ENCODE assay signal across 14 mouse cellular contexts in the genomic region with DNA sequence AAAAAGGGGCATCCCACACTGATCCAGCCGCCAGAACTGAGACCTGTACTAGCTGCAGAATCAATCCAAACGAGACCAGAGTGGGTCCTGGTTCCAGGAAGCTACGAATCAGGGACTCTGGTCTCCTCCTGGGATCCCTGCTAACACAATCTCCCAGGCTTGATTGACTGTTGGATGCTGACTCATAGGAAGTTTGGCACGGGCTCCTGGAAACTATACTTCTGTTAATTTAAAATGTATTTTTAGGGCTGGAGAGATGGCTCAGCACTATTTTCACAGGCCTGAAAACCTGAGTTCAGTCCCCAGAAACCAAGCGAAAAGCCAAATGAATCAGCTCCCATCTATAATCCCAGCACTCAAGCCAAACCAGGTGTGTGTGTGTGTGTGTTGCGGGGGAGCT.
DNase-seq lines count a peak whose midpoint lies in the region; ATAC-seq lines count a peak whose summit lies in the region.
"Had no signal": no experiment of that assay in that cellular context is flagged by ENCODE, and none has a peak within 500 bp of the region (broad histone marks: within the 10 kb centered on the region; RNA-seq: fewer than 3 reads in every experiment).

No protein-coding gene starts in this region.

- no peak for DNase-seq in frontal cortex, postnatal 14 days (ENCODE audit: low spot score in 2 of 2)
- peak; percentile 48 for DNase-seq in 3134 (ENCODE audit: extremely low read depth, insufficient read length, low spot score)
- DNase-seq in adrenal gland, postnatal 25 days: peak; percentile 34
- peak; percentile 16 to 22 for DNase-seq in layer of hippocampus, postnatal 36 days
- DNase-seq in urinary bladder, postnatal 25 days (ENCODE audit: low spot score): no peak
- DNase-seq: spleen, adult 18-20 months had no signal

- H3K27me3 ChIP-seq in kidney, embryonic 15.5 days: no peaks in the 10 kb centered on the region
- H3K27me3 ChIP-seq in forebrain, embryonic 12.5 days: peaks cover 20% of the 10 kb centered on the region
- H3K27me3 ChIP-seq: hindbrain, embryonic 13.5 days; limb, embryonic 13.5 days; midbrain, embryonic 15.5 days; neural tube, embryonic 15.5 days had no signal

- ATAC-seq in frontal cortex, adult (ENCODE audit: low TSS enrichment): peak; percentile 85
- ATAC-seq in kidney, embryonic 15.5 days (replicated peaks; ENCODE audit: low FRiP score): no peak
- no peak for ATAC-seq in forebrain, embryonic 12.5 days (ENCODE audit: low FRiP score)
- ATAC-seq: midbrain, embryonic 15.5 days had no signal

- peaks cover 13% of the 10 kb centered on the region for H3K4me1 ChIP-seq in kidney, embryonic 15.5 days
- peaks cover 16% of the 10 kb centered on the region for H3K4me1 ChIP-seq in forebrain, embryonic 12.5 days

- H3K9me3 ChIP-seq in kidney, embryonic 15.5 days (replicated peaks): no peaks in the 10 kb centered on the region
- no peaks in the 10 kb centered on the region for H3K9me3 ChIP-seq in forebrain, embryonic 12.5 days
- H3K9me3 ChIP-seq: hindbrain, embryonic 13.5 days; limb, embryonic 13.5 days; midbrain, embryonic 15.5 days; neural tube, embryonic 15.5 days had no signal

- H3K9ac ChIP-seq in kidney, embryonic 15.5 days: no peak overlapping the region
- H3K9ac ChIP-seq in forebrain, embryonic 12.5 days: no peak overlapping the region
- H3K9ac ChIP-seq: hindbrain, embryonic 13.5 days; limb, embryonic 13.5 days; midbrain, embryonic 15.5 days; neural tube, embryonic 15.5 days had no signal

- no peak overlapping the region for H3K27ac ChIP-seq in kidney, embryonic 15.5 days
- H3K27ac ChIP-seq in forebrain, embryonic 12.5 days: no peak overlapping the region
- H3K27ac ChIP-seq: kidney, postnatal 0 days; limb, embryonic 13.5 days; midbrain, embryonic 15.5 days; neural tube, embryonic 15.5 days had no signal

- WGBS in kidney, embryonic 15.5 days: 72% methylated on average over 6 of the region's 6 CpGs
- WGBS in forebrain, embryonic 12.5 days: 83% methylated on average over 6 of the region's 6 CpGs

- no peak overlapping the region for H3K4me3 ChIP-seq in kidney, embryonic 15.5 days (replicated peaks)
- no peak overlapping the region for H3K4me3 ChIP-seq in forebrain, embryonic 12.5 days (replicated peaks)
- H3K4me3 ChIP-seq: hindbrain, embryonic 13.5 days; limb, embryonic 13.5 days; midbrain, embryonic 15.5 days; neural tube, embryonic 15.5 days had no signal

- no peaks in the 10 kb centered on the region for H3K36me3 ChIP-seq in kidney, embryonic 15.5 days
- H3K36me3 ChIP-seq in forebrain, embryonic 12.5 days (replicated peaks): no peaks in the 10 kb centered on the region
- H3K36me3 ChIP-seq: hindbrain, embryonic 13.5 days; limb, embryonic 13.5 days; midbrain, embryonic 15.5 days; neural tube, embryonic 15.5 days had no signal

- H3K4me2 ChIP-seq in kidney, embryonic 15.5 days: no peak overlapping the region
- no peak overlapping the region for H3K4me2 ChIP-seq in forebrain, embryonic 12.5 days
- H3K4me2 ChIP-seq: hindbrain, embryonic 13.5 days; limb, embryonic 13.5 days; midbrain, embryonic 15.5 days; neural tube, embryonic 15.5 days had no signal

Comparison
In these comparisons a context has a peak if more than half of its experiments do, and no peak if none do; other contexts are left out.
1. DNase-seq: peak in 3134 (single experiment), adrenal gland, postnatal 25 days (single experiment) and layer of hippocampus, postnatal 36 days (2 of 2); none in frontal cortex, postnatal 14 days (0 of 2) and urinary bladder, postnatal 25 days (single experiment).